Mouse (Mus musculus) forebrain, embryonic 16.5 days (tissue): Measurements from ENCODE around the gene Frmd5. TPM values are rescaled to one million over a fixed set of nuclear protein-coding genes. Genes with fewer than 3 reads are reported as not detected.

Source experiments
- polyA plus RNA-seq: library from polyadenylated mRNA; unstranded; fragments of >200 nt; fragmentation: Nextera tagmentation; extraction: Ambion mirVana; gene quantifications from 2 replicates; pipeline ENCODE4 v1.2.1, GENCODE M21; 2015

Frmd5 gene
- polyA plus RNA-seq, 1 experiment from 2014 or later = 34.9 TPM

Other genes starting within 250 kb of the Frmd5 start
- gene Casc4, start 59.9 kb upstream of the Frmd5 start, polyA plus RNA-seq = 25.0 and 25.8 TPM in 2 replicates
- 49.4 and 49.9 TPM in 2 replicates for gene Ctdspl2, start 148.9 kb upstream of the Frmd5 start, polyA plus RNA-seq
- gene Mageb3, start 149.0 kb upstream of the Frmd5 start, polyA plus RNA-seq = 0.40 and 1.3 TPM in 2 replicates
- 9.9 and 11.0 TPM in 2 replicates for gene Eif3j1, start 221.5 kb upstream of the Frmd5 start, polyA plus RNA-seq